Mouse (Mus musculus) gastrocnemius, adult 18-20 months (tissue): ENCODE results near the gene Flt4. TPM values are rescaled to one million over a fixed set of nuclear protein-coding genes. Genes with fewer than 3 reads are reported as not detected.

Experiments
- DNase-seq: peaks from one replicate; pipeline ENCODE4 v3.0.0; 2021; ENCODE audit warnings: low spot score
- total RNA-seq, 2 experiments: library from RNA; stranded (reverse); gene quantifications; 2 replicates each; pipeline ENCODE4 v1.2.3; 2021

Gene Flt4
- total RNA-seq, 2 experiments from 2014 or later: 2.3 to 3.9 TPM

- DNase-seq: no peak
These were observed 36.6 kb downstream of the Flt4 start for GRCm38 (mm10) chr11:49645677-49646076.

GRCm38 (mm10) chr11:49650113-49650993 lies 41.3 kb downstream of the Flt4 start:
- no peak for DNase-seq

GRCm38 (mm10) chr11:49650994-49651761 lies 42.1 kb downstream of the Flt4 start:
- DNase-seq: no peak

- no peak for DNase-seq
These were observed 42.8 kb downstream of the Flt4 start for GRCm38 (mm10) chr11:49651762-49652322.

GRCm38 (mm10) chr11:49652401-49653078 lies 43.5 kb downstream of the Flt4 start:
- peak; percentile 80 for DNase-seq

- no peak for DNase-seq
These were observed 44.0 kb downstream of the Flt4 start for GRCm38 (mm10) chr11:49653079-49653408.

- no peak for DNase-seq
These were observed 45.6 kb downstream of the Flt4 start for GRCm38 (mm10) chr11:49654651-49655050.

GRCm38 (mm10) chr11:49655501-49655900 lies 46.4 kb downstream of the Flt4 start:
- DNase-seq: no peak

- no peak for DNase-seq
These were observed 49.0 kb downstream of the Flt4 start for GRCm38 (mm10) chr11:49658065-49658464.

GRCm38 (mm10) chr11:49658791-49659469 lies 49.9 kb downstream of the Flt4 start:
- DNase-seq: no peak

- DNase-seq: no peak
These were observed 50.4 kb downstream of the Flt4 start for GRCm38 (mm10) chr11:49659470-49659799.

- DNase-seq: no peak
These were observed 53.3 kb downstream of the Flt4 start for GRCm38 (mm10) chr11:49662292-49662780.

- DNase-seq: no peak
These were observed 54.2 kb downstream of the Flt4 start, which contains the start of gene Scgb3a1 for GRCm38 (mm10) chr11:49663310-49663709. TSS of gene Scgb3a1 (plus strand) at chr11:49663610.

GRCm38 (mm10) chr11:49664262-49665140 lies 55.4 kb downstream of the Flt4 start:
- DNase-seq: no peak

- DNase-seq: no peak
These were observed 56.4 kb downstream of the Flt4 start for GRCm38 (mm10) chr11:49665462-49665861.

GRCm38 (mm10) chr11:49673433-49673832 lies 64.4 kb downstream of the Flt4 start:
- no peak for DNase-seq

- no peak for DNase-seq
These were observed 75.3 kb downstream of the Flt4 start for GRCm38 (mm10) chr11:49684237-49684973.

GRCm38 (mm10) chr11:49695013-49695412 lies 86.0 kb downstream of the Flt4 start:
- DNase-seq: no peak

- no peak for DNase-seq
These were observed 86.6 kb downstream of the Flt4 start for GRCm38 (mm10) chr11:49695695-49696094.
